Mouse (Mus musculus): ENCODE measurements at regions not wholly inside any gene's neighbourhood (a gene's known extent, or its start where the extent isn't known, plus 50 kb on each side); places are given as distances from the start of the nearest gene placed in this dataset.

GRCm38 (mm10) chr16:78170627-78171605 is 130.4 kb upstream of the Cxadr start:
- ATAC-seq (replicated peaks; ENCODE audit: low read depth, poor library complexity, severe bottlenecking), result no peak

DNA sequence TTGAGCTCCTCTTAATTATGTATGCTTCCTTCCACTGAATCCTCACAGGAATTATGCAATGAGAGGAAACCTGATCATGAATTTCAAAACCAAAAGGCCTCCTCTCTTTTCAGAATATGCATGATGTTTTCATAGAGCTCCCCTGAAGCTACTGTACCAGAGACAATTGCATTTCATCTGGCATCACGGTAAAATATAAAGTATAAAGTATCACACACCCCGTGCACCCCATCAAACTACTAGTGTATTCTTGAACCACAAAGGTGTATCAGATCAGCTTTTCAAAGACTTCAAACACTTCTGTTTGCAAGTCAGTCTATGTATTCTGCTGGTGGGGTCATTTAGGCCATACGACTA is 144.4 kb upstream of the Cxadr start:
- ATAC-seq (replicated peaks; ENCODE audit: low read depth, poor library complexity, severe bottlenecking), result no peak

DNA sequence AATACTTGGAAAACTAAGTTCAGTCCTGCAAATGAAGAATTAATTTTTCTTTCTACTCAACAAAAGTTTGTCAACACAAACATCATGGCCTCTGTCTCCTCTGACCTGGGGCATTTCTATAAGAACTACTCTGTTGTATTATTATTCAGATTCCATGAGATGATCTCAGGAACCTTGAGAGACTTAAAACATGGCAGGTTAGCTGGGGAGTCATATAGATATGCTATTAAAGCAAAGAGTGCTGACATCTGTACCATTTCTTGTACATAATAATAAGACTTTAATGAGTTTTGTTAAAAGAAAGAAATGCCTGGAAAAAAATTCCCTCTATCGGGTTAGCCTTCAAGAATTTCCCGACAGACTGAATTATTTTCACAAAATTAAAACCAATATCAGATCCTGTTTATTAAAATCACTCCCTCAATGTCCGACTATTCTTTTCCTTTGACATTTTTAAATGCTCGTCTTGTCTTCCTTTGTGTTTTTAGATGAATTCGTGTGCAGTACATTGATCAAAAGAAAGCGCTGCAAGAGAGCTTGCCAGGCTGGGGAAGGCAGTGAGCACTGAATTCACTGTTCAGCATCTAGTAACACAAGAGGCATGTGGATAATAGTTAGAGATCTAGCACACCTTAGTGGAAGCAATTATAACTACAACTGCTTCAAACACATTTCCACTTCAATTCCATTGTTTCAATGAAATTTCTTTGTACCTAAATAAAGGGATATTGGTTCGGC is 145.0 kb upstream of the Cxadr start:
- ATAC-seq (replicated peaks; ENCODE audit: low read depth, poor library complexity, severe bottlenecking), result no peak

- no peak for ATAC-seq (replicated peaks; ENCODE audit: low read depth, poor library complexity, severe bottlenecking)
These were observed 147.2 kb upstream of the Cxadr start for GRCm38 (mm10) chr16:78153899-78154605.

DNA sequence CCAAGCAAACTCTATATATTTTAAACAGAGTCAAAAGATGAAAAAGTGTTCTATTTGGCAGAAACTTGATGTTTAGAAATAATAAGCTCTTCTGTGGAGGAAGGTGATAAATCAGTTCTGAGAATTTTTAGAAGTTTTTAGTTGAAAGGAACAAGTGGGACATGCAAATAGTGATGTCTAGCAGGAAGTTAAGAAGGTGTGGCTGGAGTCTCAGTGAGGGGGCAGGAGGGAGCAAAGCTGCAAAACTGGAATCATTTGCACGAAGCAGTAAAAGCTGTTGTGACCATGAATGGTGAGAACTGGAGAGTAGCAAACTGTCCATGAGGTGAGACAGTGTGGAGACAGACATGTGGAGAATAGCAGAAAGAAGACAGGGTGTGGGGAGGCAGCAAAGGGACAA is 157.1 kb upstream of the Cxadr start:
- no peak for ATAC-seq (replicated peaks; ENCODE audit: low read depth, poor library complexity, severe bottlenecking)

GRCm38 (mm10) chr16:78135501-78135900 is 165.8 kb upstream of the Cxadr start:
- ATAC-seq (replicated peaks; ENCODE audit: low read depth, poor library complexity, severe bottlenecking), result no peak

GRCm38 (mm10) chr16:78134531-78134930 is 166.8 kb upstream of the Cxadr start:
- no peak for ATAC-seq (replicated peaks; ENCODE audit: low read depth, poor library complexity, severe bottlenecking)

DNA sequence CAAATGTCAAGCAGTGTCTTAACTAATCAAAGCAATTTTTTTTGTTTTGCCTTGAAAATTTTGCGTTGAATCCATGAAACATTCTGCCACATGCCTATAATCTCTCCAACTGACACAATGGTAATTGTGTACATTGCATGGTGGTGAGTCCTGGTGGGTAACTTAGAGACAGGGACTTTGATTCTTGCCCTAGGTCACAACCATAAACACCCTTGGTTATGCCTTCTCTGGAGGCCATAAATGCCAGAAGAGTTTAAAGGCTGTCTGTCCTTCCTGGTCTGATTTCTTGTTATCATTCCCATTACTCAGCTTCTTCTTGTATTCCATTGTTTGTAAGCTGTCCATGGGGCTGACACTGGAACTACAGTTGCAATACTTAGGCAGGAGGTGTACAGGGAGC is 179.6 kb upstream of the Cxadr start:
- ATAC-seq (replicated peaks; ENCODE audit: low read depth, poor library complexity, severe bottlenecking), result no peak

DNA sequence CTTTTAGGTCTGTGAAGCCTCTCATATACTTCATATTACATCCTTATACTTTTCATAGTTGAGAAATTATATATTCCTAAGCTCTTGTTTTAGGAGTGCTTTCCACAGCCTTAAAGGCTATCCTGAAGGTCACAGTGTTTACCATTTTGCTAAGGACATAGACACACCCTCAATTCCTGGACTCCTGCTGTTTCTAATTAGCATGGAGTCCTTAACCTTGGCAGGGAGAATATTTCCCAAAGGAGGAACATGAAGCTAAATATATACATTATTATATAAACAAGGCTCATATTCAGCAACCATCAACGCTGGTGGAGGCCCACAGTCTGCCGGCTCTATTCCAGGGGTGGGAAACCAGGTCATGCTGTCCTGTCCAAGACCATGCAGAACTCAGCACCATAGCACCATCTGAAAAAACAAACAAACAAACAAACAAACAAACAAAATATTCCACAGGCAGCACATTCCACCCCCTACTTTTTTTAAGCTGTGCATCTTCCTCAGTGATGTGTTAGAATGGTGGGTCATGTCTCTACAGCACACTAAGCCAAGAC is 180.9 kb upstream of the Cxadr start:
- no peak for ATAC-seq (replicated peaks; ENCODE audit: low read depth, poor library complexity, severe bottlenecking)

- no peak for ATAC-seq (replicated peaks; ENCODE audit: low read depth, poor library complexity, severe bottlenecking)
These were observed 197.0 kb upstream of the Cxadr start for GRCm38 (mm10) chr16:78104246-78104645.

GRCm38 (mm10) chr16:78101415-78102326 is 199.6 kb upstream of the Cxadr start:
- ATAC-seq (replicated peaks; ENCODE audit: low read depth, poor library complexity, severe bottlenecking), result no peak

- ATAC-seq (replicated peaks; ENCODE audit: low read depth, poor library complexity, severe bottlenecking), result no peak
These were observed 201.4 kb upstream of the Cxadr start for GRCm38 (mm10) chr16:78099842-78100241.

DNA sequence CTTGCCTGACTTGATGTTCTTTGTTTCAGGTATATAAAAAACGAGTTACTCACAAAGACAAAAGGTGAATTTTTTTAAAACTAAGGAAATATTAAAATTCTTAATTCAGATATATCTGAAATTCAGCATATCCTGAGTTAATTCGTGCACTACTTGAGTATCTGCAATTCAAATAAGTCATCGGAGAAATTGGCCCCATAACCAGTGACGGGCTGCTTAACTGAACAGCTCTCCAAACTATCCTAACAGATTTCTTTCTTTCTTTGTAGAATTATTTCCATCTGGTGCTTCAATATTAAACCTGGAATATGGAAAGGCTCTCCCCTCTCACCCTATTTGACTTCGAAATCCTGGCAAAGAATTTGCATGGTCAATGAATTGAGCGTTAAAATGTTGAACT is 202.2 kb upstream of the Cxadr start:
- no peak for ATAC-seq (replicated peaks; ENCODE audit: low read depth, poor library complexity, severe bottlenecking)

DNA sequence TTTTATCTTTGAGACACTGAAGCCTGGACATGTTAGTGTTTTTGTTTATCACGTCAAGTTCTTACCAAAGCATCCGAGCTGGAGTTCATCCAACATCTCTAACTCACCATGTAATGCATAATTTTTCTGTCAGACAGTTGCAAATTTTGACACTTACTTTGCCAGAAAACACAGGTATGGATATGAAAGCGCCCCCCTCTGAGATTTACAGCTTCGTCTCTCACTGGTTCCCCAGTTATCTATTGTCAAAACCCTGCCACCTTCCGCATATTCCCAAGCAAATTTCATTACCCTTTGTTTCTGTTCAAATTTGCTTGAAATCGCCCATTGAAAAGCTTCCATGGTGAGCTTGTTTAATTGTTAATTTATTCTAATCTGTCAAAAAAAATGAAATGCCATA is 202.7 kb upstream of the Cxadr start:
- no peak for ATAC-seq (replicated peaks; ENCODE audit: low read depth, poor library complexity, severe bottlenecking)

DNA sequence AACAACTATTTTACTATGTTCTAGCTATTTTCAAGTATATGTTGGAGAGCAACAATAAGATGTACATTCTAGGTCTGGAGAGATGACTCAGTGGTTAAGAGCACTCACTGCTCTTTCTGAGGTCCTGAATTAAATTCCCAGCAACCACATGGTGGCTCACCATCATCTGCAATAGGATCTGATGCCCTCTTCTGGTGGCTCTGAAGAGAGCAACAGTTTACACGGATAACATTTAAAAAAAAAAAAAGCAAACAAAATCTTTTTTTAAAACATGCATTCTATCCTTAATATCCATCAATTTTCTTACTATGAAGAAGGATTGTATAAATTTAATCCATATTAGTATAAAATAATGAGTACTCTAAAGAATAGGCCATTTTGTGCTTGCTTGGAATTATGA is 204.7 kb upstream of the Cxadr start:
- ATAC-seq (replicated peaks; ENCODE audit: low read depth, poor library complexity, severe bottlenecking), result no peak

DNA sequence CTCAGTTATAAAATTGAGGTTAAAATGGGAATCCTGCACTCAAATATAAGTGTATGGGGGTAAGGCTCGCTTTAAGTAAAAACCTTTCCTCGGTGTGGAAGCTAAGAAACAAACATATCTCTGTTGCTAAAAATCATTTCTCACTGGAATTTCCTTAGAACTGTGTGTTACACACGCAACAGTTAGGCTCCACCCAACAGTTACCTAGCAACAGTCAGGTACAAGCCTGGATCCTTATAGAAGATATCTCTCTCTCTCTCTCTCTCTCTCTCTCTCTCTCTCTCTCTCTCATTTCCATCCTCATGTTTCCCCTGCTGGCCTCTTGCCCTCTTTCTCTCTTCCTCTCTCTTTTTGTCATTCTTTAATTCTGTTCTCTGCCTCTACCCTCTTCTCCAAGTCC is 211.1 kb upstream of the Cxadr start:
- no peak for ATAC-seq (replicated peaks; ENCODE audit: low read depth, poor library complexity, severe bottlenecking)

- ATAC-seq (replicated peaks; ENCODE audit: low read depth, poor library complexity, severe bottlenecking), result no peak
These were observed 233.7 kb upstream of the Cxadr start for GRCm38 (mm10) chr16:78067532-78068118.

GRCm38 (mm10) chr16:78060516-78060915 is 240.8 kb upstream of the Cxadr start:
- no peak for ATAC-seq (replicated peaks; ENCODE audit: low read depth, poor library complexity, severe bottlenecking)

- ATAC-seq (replicated peaks; ENCODE audit: low read depth, poor library complexity, severe bottlenecking), result no peak
These were observed 243.7 kb upstream of the Cxadr start for GRCm38 (mm10) chr16:78057549-78057948.
